Mouse (Mus musculus) erythroid progenitor cell, adult 5-6 weeks (primary cell): ENCODE measurements around the gene Get4. TPM values are rescaled to one million over a fixed set of nuclear protein-coding genes. Genes with fewer than 3 reads are reported as not detected.

Source experiments
- ATAC-seq: replicated peaks from 2 replicates; pipeline ENCODE4 v1.8.0; 2016; ENCODE audit warnings: moderate number of reproducible peaks, mild to moderate bottlenecking, moderate TSS enrichment, inconsistent platforms; ENCODE audit not compliant: poor library complexity, low FRiP score, severe bottlenecking
- total RNA-seq, 2 experiments: library from RNA; stranded (forward) in 1 of 2; stranded (reverse) in 1 of 2; fragments of 150-400 nt in 1 of 2; fragments of 186-747, 209-891 nt in 1 of 2; gene quantifications; 2 replicates each; pipeline versions ENCODE4 v1.2.3 to v1.2.4; 2015 to 2017; ENCODE audit warnings: low replicate concordance in 2 of 2

The Get4 gene
- total RNA-seq, 2 experiments from 2014 or later = 21.9 to 35.6 TPM

DNA sequence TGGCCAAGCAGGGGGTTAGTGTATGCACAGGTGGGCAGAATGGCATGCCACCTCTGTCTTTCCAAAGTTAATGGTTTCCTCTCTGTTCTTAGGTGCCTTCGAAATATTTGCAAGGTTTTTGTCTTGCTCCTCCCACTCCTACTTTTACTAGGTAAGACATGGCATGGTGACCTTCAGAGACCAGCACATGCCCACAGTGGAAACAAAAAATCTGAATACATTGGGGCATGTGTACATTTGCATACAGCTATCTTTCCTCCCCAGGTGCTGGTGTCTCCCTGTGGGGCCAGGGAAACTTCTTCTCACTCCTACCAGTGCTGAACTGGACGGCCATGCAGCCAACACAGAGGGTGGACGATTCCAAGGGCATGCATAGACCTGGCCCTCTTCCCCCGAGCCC is 17.7 kb upstream of the Get4 start:
- no peak for ATAC-seq

DNA sequence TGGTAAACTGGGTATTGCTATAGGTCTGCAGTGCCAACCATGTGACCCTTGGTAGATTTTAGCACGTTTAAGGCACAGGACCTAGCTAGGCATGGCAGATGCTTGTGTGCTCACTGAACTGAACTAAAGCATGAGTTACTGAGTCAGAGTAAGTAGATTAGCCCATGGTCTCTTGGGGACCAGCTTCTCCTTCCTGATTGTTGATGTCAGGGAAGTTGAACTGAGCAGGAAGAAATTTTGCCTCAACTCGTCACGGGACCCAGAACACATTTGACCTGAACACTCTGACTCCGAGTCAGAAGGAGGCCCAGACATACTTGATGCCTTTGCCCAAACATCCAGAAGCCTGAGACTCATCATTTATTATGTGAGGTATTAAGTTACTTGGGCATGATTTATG is 14.7 kb upstream of the Get4 start:
- no peak for ATAC-seq

DNA sequence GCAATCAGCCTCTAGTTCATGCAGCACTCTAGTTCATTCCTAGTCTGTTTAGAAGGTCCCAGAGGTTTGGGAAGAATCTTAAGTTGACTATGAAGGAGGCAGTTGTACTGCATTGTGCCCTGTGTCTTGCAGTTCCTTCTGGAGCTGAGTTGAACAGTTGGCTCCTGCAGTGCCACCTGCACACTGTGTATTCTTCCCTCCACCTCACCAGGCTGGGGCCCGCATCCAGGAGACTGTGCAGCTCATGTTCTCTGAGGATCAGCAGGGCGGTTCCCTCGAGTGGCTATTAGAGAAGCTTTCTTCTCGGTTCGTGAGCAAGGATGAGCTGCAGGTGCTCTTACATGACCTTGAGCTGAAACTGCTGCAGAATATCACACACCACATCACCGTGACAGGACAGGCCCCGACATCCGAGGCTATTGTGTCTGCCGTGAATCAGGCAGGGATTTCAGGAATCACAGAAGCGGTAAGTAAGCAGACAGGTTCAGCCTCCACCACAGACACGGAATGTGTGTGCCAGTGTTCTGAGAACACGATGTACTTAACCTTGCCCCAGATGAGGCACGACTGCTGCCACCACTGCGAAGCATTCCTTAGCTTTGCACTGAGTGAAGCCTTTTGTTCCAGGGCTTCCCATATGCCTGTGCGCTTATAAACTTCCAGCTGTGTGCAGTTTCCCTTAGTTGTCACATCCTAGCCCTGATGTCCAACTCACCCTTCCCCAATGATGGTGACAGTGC is 10.9 kb upstream of the Get4 start:
- no peak for ATAC-seq

DNA sequence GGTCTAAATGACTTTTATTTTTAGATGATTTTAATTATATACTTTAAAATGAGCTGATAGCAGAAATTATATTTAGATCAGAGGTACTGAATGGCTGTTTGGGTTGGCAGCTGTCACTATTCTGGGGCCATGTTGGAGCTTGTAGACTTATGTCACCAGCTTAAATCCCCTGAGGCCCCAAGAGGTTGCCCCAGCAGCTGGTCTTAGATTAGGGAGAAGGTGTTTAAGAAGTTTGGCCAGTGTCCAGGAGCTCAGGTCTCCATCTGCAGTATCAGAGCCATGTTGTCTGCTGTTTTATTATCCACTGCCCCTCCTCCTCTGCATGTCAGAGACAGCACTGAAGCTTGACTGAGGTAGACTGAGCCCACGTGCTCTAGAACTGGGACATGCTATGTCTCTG is 8.7 kb upstream of the Get4 start:
- no peak for ATAC-seq

DNA sequence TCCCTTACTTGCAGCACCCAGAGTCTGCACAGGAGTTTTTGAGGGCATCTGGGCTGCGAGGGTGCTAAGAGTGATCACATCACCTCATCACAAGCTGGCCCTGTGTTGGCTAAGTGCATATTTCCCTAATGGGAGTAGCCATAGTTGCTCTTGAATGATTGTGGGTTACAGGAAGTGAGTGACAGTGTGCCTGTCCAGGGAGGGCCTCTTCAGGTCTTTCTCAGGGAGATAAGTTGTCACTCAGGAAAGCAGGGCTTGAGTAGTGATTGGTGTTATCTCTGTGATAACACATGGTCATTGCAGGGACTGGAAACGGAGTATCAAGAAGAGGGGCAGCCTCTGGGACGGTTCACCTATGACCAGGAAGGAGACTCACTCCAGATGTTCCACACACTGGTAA is 4.4 kb upstream of the Get4 start:
- no peak for ATAC-seq

DNA sequence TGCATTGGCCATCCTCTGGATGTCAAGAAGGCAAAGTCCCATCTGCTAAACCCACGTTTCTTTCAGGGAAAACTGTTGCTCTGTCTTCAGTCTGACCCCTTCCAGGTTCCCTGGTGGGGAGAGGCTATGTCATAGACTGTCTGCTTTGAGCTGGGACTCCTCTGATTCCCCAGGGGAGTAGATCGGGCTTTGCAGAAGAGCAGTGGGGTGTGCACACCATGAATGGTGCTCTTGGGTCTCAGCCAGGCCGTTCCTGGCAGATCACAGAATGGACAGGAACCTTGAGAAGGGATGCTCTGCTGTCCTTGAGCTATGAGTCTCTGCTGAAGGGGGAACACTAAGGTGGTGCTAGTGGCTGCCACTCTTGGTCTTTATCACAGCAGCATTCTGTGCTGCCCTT is 3.3 kb upstream of the Get4 start:
- no peak for ATAC-seq

DNA sequence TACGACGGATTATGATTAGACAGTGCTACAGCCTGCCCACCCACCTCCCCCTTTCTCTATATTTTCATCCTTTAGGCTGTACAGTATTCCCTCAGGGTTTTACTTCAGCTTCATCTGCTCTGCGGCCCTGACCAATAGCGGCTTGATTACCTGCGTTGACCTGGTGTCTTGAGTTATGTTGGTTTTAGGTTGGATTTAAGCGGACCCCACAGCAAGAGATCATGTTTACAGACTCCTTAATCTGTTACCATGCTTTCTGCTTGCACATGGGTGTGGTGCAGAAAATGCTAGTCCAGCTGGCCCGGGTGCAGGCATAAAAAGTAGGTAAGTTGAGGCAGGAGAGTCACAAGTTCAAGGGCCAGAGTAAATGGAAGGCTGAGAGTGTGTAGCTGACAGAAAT is 845 bp upstream of the Get4 start:
- no peak for ATAC-seq

DNA sequence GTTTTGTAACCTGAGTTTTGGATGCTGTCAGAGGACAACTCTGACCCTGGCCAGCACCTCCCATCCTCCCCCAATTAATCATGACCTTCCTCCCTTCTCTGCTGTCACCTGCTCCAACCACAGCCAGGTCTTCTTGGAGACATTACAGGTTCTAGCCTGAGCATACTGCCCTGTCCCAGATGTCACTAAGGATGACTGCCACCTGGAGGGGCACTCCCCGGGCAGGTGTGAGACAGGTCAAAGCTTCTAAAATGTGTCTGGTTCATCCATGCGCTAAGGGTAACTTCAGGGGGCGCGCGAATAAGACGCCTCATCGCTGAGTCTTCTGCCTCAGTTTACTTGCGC is 416 bp upstream of the Get4 start:
- peak; percentile 23 for ATAC-seq

DNA sequence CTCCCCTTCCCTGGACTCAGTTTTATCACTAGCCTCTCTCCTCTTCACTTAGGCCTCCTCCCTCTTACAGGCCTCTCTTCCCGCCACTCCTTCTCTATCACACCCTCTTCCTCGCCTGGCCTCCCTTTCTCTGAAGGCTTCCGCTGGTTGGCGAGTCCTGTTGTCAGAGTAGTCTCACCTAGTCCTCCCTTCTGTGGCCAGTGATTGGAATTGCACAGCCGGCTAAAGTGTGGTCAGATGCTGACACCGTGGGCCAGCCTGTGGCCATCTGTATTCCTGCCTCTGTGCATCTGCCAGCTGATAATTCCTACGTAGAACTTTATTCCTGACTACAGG is 754 bp downstream of the Get4 start:
- peak; percentile 82 for ATAC-seq

DNA sequence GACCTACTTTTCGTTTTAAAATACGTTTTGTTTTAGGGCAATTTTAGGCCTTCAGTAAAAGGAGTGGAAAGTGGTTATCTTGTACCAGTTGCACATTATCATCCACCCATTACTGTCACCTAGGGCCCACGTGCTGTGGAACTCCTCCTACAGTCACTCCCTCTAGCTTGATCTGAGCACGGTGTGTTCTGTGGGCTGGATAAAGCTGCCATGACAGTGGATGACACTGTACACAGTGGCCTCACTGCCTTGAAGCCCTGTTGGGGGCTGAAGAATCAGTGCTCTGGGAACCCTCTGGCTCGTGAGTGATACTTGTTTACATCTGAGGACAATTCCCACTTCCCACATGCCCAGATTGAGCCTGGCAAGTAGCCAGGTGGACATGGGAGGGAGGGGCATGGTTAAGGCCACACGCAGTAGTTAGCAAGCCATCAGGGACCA is 1.2 kb downstream of the Get4 start:
- ATAC-seq = peak; percentile 74

DNA sequence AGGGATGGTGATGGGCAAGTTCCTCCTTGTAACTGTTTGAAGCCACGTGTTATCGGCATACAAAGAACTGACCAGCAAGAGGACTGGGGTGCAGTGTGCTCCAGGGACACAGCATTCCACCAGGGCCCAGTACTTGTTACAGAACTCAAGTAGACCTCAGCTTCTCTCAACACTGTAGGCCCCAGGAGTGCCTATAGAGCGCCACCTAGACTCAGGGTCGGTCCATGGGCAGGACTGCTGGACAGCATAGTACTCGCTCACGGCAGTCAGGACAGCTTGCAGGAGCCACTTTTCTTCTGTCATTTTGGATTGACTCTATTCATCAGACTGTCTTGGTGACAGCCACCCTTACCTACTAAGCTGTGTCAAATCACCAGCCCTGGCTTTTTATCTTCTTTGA is 2.8 kb downstream of the Get4 start:
- ATAC-seq = no peak

DNA sequence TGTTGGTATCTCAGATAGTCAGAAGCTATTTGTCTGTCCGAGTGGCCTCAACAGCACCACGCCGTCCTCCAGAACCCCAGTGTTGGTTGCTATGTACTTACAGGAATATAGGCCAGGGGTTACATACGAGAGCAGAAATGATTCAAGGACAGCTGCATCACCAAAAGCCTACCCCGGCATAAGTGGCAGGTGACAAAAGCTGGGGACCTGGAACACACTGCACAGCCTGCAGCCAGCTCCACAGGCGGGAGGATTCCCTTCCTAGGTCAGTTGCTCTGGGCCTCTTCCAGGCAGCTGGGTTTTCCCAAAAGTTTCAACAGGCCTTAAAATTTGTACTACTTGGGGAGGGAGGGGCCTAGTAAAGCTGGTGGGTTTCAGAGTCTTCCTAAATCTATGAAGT is 3.7 kb downstream of the Get4 start:
- ATAC-seq = no peak

DNA sequence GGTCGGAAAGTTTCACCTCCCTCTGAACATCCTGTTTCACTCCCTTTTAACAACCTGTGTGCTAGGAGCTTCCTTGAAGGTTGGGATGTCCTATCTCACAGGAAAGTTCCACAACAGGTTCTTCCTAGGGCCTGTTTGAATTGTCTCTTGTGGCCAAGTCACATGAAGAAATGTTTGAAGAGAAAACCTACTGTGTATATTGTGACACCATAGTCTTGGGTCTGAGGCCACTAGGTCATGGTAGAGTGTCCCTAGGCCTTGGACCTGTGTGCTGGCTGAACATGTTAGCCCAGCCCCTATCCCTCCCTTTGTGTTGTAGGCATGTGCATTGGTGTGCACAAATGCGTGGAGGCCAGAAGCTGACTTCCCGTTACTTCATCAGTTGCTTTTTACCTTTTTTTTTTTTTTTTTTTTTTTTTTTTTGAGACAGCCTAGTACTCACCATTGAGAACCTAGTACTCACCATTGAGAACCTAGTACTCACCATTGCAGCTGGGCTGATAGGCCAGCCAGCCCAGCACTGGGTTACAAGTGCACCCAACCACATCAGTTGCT is 4.2 kb downstream of the Get4 start:
- ATAC-seq = no peak

DNA sequence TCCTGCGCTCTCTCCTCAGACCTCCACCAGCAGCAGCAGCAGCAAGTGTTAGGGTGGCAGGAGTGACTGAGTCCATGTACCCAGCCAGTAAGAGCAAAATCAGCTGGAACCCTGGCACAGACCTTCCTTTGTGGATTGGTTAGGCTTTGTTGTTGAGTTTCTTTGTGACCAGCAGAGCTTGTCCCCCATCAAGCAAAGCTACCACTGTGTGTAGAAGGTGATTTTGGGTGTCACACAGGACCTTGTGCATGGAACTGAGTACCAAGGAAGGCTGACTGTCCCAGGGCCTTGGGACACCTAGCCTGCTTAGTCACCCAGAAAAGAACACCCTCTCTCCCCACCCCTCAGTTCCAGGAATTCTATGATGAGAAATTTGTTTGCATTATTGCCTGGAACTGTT is 5.1 kb downstream of the Get4 start:
- no peak for ATAC-seq

DNA sequence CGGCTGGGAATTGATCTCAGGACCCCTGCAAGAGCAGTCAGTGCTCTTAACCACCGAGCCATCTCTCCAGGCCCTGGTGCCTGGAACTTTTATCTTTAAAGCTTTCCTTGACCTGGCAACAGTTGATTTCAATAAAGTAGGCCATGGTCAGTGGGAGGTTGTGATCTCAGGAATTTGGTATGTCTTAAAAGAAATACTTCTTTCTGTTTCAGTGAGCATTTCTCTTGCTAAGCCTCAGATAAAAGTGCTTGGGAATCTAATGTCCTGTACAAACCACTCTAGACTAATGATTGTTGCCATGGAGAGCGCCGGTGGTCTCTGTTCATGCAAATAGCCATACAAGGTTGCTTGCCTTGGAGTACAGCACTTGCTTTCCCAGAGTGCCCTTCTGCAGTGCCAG is 5.7 kb downstream of the Get4 start:
- ATAC-seq = no peak

DNA sequence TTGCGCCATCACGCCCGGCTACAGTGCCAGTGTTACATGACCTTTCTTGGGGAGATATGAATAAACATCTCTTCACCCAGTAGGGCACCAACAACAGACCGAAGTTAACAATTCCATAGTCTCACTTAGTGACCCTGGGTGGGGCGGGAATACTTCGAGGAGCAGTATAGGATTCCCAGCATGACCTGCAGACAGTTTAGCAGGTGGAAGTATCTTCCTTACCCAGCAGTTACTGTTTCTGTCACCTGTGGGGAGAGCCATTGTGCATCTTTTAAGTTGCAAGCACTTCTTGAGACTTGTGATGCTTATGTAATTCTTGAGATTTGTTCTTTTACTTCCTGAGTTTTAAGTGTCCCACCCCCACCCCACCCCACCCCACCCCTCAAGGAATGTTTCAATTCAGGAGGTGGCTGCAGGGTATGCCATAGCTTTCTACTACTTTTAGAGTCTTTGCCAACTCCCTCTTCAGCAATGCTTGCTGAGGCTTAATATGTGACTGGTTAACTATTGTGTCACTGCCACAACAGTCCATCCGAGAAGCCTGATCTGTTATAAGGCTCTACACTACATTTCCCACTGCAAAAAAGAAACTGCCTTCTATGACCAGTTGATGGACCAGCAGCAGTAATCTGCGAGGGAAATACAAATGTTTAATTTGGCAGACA is 6.4 kb downstream of the Get4 start:
- no peak for ATAC-seq

DNA sequence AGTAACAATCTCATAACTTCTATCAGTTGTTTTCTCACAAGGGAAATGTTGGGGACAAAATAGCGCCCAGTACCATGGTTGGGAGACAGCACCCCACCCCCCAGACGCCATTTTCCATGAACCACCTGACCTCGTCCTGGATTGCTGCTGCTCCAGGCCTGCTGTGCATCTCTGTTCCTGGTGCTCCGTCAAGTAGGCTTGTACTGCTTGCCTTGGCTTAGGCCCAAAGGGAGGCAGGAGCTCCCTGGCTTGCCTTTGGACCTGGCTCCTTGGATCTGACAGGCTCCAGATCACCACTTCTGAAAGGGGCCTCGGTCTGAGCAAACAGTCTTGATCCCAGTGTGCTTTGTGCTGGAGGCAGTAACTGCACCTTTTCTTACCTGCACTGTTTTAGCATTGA is 7.7 kb downstream of the Get4 start:
- no peak for ATAC-seq

DNA sequence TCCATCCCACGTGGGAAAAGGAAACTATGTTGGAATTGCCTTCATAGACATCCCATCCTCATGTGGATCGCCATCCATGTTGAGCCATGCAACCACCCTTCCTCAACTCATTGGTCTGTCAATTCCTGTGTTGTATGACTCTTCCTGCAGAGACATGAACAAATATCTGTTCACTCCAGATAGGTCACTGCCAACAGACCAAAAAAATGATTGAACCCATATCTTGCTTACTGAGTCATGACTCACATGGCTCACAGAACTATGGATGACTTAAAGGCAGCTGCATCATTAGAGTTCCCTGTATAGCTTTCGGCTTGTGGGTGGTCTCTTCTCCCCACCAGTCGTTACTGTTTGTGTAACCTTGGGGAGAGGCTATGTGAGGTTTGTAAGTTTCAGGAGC is 9.3 kb downstream of the Get4 start:
- no peak for ATAC-seq

DNA sequence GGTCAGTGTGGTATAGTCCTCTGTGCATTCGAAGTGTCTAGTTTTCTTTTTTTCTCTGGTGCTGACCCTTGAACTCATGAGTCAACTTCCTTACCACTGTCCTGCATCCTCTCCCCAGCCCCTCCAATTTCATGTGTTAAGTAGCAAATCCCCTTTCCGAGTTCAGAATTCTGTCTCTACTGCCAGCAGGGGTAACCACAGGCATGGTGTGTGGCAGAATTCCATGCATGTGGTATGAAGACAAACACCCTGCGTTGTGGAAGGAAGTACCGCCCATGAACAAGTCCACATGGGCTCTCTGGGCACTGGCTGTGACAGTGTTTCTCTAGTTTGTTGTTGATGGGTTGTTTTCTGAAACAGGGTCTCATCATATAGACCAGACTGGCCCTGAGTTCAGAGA is 15.5 kb downstream of the Get4 start:
- ATAC-seq = no peak

DNA sequence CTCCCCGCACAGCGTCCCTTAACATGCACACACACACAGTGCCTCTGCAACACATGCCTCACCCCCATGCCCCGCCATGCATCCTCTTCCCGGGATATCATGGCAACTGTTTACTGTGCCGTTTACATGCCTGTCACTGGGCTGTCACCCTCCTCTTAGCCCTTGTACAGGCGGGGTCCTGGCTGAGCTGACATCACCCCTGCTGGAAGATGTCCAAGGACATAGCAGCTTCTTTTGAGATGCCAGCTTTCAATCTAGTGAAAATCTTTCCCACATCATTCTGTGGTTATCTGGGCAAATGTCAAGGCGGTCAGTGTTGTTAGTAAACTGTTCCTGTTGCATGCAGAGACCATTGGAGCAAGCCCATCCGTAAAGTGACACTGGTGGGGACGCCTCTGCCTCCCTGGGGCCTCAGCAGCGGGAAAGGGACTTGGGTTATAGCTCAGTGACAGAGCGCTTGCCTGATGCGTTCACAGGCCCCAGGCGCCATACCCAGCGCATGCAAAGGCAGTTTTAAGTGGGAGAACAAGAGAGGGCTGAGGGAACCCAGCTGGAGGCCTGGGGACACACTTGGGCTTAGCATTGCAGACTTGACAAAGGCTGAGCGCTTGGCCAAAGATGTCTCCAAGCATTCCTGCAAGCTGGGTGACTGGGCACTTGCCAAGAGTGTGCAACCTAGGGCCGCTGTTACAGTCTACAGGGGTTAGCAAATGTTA is 18.8 kb downstream of the Get4 start:
- ATAC-seq = no peak

DNA sequence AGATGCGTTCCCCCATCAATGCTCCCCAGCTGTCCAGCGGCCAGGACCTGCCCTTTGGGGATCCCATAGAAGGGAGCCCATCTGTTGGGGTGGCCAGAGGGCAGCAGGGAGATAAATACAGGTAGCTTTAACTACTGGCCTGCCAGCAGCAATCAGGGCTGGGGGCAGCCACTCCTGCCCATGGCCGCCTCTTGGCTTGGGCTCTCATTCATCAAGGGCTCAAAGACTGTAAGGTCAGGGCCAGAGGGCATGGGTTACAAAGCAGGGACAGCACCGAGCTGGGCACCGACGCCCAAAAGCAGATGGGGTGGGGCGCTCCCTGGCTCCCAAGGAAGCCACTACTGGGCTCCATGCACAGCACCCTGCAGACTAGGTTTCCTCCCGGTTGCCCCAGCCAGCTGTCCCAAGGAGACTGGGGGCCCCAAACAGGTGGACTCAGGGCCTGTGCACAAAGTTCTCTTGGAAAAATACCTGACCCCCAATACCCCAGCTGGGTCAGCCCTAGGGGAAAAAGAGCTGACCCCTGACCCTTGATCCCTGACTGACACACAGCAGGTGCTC is 19.9 kb downstream of the Get4 start:
- no peak for ATAC-seq
